Mouse (Mus musculus): ENCODE results near the gene Apcs. TPM values are rescaled to one million over a fixed set of nuclear protein-coding genes. Genes with fewer than 3 reads are reported as not detected.

Apcs gene
- not detected in 2 replicates for polyA plus RNA-seq (2012; ENCODE audit: low replicate concordance)

GRCm38 (mm10) chr1:172894777-172895357 is at the start of gene Apcs:
Gene Apcs (minus strand): TSS chr1:172895041.

Other genes with a start within 250 kb of the Apcs start
- gene Crp, start 197.0 kb downstream of the Apcs start, polyA plus RNA-seq (2012; ENCODE audit: low replicate concordance) = not detected in 2 replicates
- gene Olfr16, start 55.4 kb upstream of the Apcs start, polyA plus RNA-seq (2012; ENCODE audit: low replicate concordance) = not detected in 2 replicates
- not detected in 2 replicates for gene Olfr1408, start 242.3 kb upstream of the Apcs start, polyA plus RNA-seq (2012; ENCODE audit: low replicate concordance)

Measured in hematopoietic multipotent progenitor cell, adult 10-12 weeks (in vitro differentiated cells).